Mouse (Mus musculus) limb, embryonic 15.5 days (tissue): ENCODE measurements around the gene Gng10. TPM values are rescaled to one million over a fixed set of nuclear protein-coding genes. Genes with fewer than 3 reads are reported as not detected.

Experiments used
- ATAC-seq: fragments of 200-750 bp; cut with Nextera tagmentation; 2 replicates; pipeline ENCODE4 v1.8.0; 2017; ENCODE audit warnings: low read depth, moderate TSS enrichment; ENCODE audit not compliant: insufficient number of reproducible peaks, low FRiP score, low TSS enrichment
- H3K27ac ChIP-seq: fragments of 300-500 bp; sonication (generic); 2 replicates; pipeline ENCODE4 v1.5.1; 2015; ENCODE audit warnings: moderate library complexity, mild to moderate bottlenecking, inconsistent platforms
- H3K27me3 ChIP-seq: fragments of 300-500 bp; sonication (generic); 2 replicates; pipeline ENCODE4 v1.6.1; 2015; ENCODE audit warnings: inconsistent platforms
- H3K36me3 ChIP-seq: fragments of 300-500 bp; sonication (generic); 2 replicates; pipeline ENCODE4 v1.6.1; 2015; ENCODE audit warnings: inconsistent platforms
- H3K4me1 ChIP-seq: fragments of 300-500 bp; sonication (generic); 2 replicates; pipeline ENCODE4 v1.6.1; 2015; ENCODE audit warnings: inconsistent platforms
- H3K4me2 ChIP-seq: fragments of 300-500 bp; sonication (generic); 2 replicates; pipeline ENCODE4 v1.6.1; 2015; ENCODE audit warnings: mild to moderate bottlenecking, inconsistent platforms
- H3K4me3 ChIP-seq: fragments of 300-500 bp; sonication (generic); 2 replicates; pipeline ENCODE4 v1.5.1; 2015; ENCODE audit warnings: mild to moderate bottlenecking, inconsistent platforms
- H3K9ac ChIP-seq: fragments of 300-500 bp; sonication (generic); 2 replicates; pipeline ENCODE4 v1.6.1; 2015; ENCODE audit warnings: inconsistent platforms
- H3K9me3 ChIP-seq: fragments of 300-500 bp; sonication (generic); 2 replicates; pipeline ENCODE4 v1.6.1; 2016; ENCODE audit warnings: inconsistent platforms
- WGBS: fragments of 180-500 bp; shearing (Covaris S2); methylation state at CpG from one replicate; pipeline ENCODE4 v1.1.7; 2015; 5-methylcytosine and 5-hydroxymethylcytosine counted together
- polyA plus RNA-seq: library from polyadenylated mRNA; unstranded; fragments of >200 nt; fragmentation: Nextera tagmentation; extraction: Ambion mirVana; gene quantifications from 2 replicates; pipeline ENCODE4 v1.2.1, GENCODE M21; 2015

The Gng10 gene
- polyA plus RNA-seq, 1 experiment from 2014 or later, result 140 TPM

- 50% methylated on average over 1 of the region's 1 CpGs for WGBS
- ATAC-seq, result no peak
- H3K4me1 ChIP-seq, result no peaks in the 10 kb centered on the region
Observed at GRCm38 (mm10) chr4:59089391-59089790, 54.5 kb downstream of the Gng10 start.

More at GRCm38 (mm10) chr4:59089391-59089790, 54.5 kb downstream of the Gng10 start:
- Histone ChIP-seq H3K27me3 (no peaks in the 10 kb centered on the region), H3K4me3 (no peak overlapping the region), H3K27ac (no peak overlapping the region), H3K9me3 (no peaks in the 10 kb centered on the region), H3K36me3 (no peaks in the 10 kb centered on the region), H3K9ac (no peak overlapping the region), H3K4me2 (no peak overlapping the region)

Other genes with a start within 250 kb of the Gng10 start
- gene Olfr267, start 247.4 kb upstream of the Gng10 start, polyA plus RNA-seq, result not detected in 2 replicates
- gene Ecpas, start 122.3 kb upstream of the Gng10 start, polyA plus RNA-seq, result 29.6 and 32.8 TPM in 2 replicates
- gene Zkscan16, start 91.5 kb upstream of the Gng10 start, polyA plus RNA-seq, result 0.73 and 0.74 TPM in 2 replicates
- gene Ptgr1, start 48.0 kb upstream of the Gng10 start, polyA plus RNA-seq, result 39.3 and 41.0 TPM in 2 replicates
- 15.0 and 18.7 TPM in 2 replicates for gene Dnajc25, start 40.0 kb upstream of the Gng10 start, polyA plus RNA-seq
- gene Gm20503, start 31.9 kb upstream of the Gng10 start, polyA plus RNA-seq, result 17.7 and 19.6 TPM in 2 replicates
- 0.11 TPM in 1 of 2 replicates, not detected in the other for gene AI481877, start 103.9 kb downstream of the Gng10 start, polyA plus RNA-seq
- gene Ugcg, start 154.2 kb downstream of the Gng10 start, polyA plus RNA-seq, result 9.4 and 12.0 TPM in 2 replicates